8 mouse cellular contexts compared by ENCODE assay signal in genomic region chr10:82354083-82355010, GRCm38 (mm10). TPM values are rescaled to one million over a fixed set of nuclear protein-coding genes. Genes with fewer than 3 reads are reported as not detected.
A peak's percentile ranks its signal among the peaks of the same experiment; 100 is the strongest.
DNase-seq lines count a peak whose midpoint lies in the region; ATAC-seq and TF ChIP-seq lines count a peak whose summit lies in the region.

Gene Gm4924 (plus strand): TSS chr10:82354255.

- no peak for TF ChIP-seq CTCF in ES-Bruce4 (IDR thresholded peaks at IDR 0.05; ENCODE audit: low read depth, low read length)

- no peaks in the 10 kb centered on the region for H3K27me3 ChIP-seq in ES-Bruce4 (ENCODE audit: control insufficient read depth, insufficient read depth, low read length, poor library complexity, severe bottlenecking)
- H3K27me3 ChIP-seq in forebrain, embryonic 14.5 days (replicated peaks; ENCODE audit: control insufficient read depth, insufficient read depth, low read length) = no peaks in the 10 kb centered on the region
- peaks cover 9% of the 10 kb centered on the region; the same call in 1 of the 2 replicates for H3K27me3 ChIP-seq in neural tube, embryonic 15.5 days (replicated peaks)

- peak; percentile 75 for DNase-seq in c-Kit-positive CD71-positive TER-119-positive erythroid progenitor cells, embryonic 14.5 days (ENCODE audit: low spot score)
- DNase-seq in forebrain, embryonic 14.5 days (ENCODE audit: low spot score) = peak; percentile 97
- DNase-seq in heart, postnatal 14 days = peak; percentile 74 to 83
- peak; percentile 87 for DNase-seq in layer of hippocampus, adult 11-12 months (ENCODE audit: low spot score)
- DNase-seq in lung, adult 18-20 months = peak; percentile 83 to 86
- DNase-seq in testis, postnatal 14 days (ENCODE audit: low spot score) = peak; percentile 86

- H3K4me3 ChIP-seq in ES-Bruce4 (ENCODE audit: low read depth, low read length) = peak within 1 kb of the TSS; percentile 96
- peak within 1 kb of the TSS; percentile 60 for H3K4me3 ChIP-seq in forebrain, embryonic 14.5 days (ENCODE audit: low read depth, low read length)
- peak within 1 kb of the TSS; percentile 77 for H3K4me3 ChIP-seq in neural tube, embryonic 15.5 days (replicated peaks)

- H3K36me3 ChIP-seq in ES-Bruce4 (ENCODE audit: control insufficient read depth, insufficient read depth, low read length, poor library complexity, severe bottlenecking) = no peaks in the 10 kb centered on the region
- no peaks in the 10 kb centered on the region for H3K36me3 ChIP-seq in forebrain, embryonic 14.5 days (ENCODE audit: control insufficient read depth, insufficient read depth, low read length)
- H3K36me3 ChIP-seq in neural tube, embryonic 15.5 days = peaks cover 6% of the 10 kb centered on the region; the same call in 1 of the 2 replicates

- H3K4me2 ChIP-seq in forebrain, embryonic 14.5 days (ENCODE audit: low read length) = peak within 1 kb of the TSS; percentile 49
- peak within 1 kb of the TSS; percentile 61 for H3K4me2 ChIP-seq in neural tube, embryonic 15.5 days

- no peaks in the 10 kb centered on the region for H3K9me3 ChIP-seq in ES-Bruce4 (replicated peaks; ENCODE audit: control insufficient read depth, insufficient read depth, low read length, poor library complexity, severe bottlenecking)
- H3K9me3 ChIP-seq in forebrain, embryonic 14.5 days (replicated peaks; ENCODE audit: control insufficient read depth, low read length) = peaks cover 19% of the 10 kb centered on the region
- peaks cover 16% of the 10 kb centered on the region for H3K9me3 ChIP-seq in neural tube, embryonic 15.5 days (replicated peaks)

- H3K4me1 ChIP-seq in ES-Bruce4 (ENCODE audit: control insufficient read depth, insufficient read depth, low read length) = no peaks in the 10 kb centered on the region
- H3K4me1 ChIP-seq in forebrain, embryonic 14.5 days (ENCODE audit: control insufficient read depth, insufficient read depth, low read length) = no peaks in the 10 kb centered on the region
- H3K4me1 ChIP-seq in neural tube, embryonic 15.5 days = no peaks in the 10 kb centered on the region

- H3K27ac ChIP-seq in ES-Bruce4 (ENCODE audit: insufficient read depth, low read length) = peak within 1 kb of the TSS; percentile 39
- peak within 1 kb of the TSS; percentile 98 for H3K27ac ChIP-seq in forebrain, embryonic 14.5 days (ENCODE audit: low read depth, low read length)
- peak within 1 kb of the TSS; percentile 99 for H3K27ac ChIP-seq in neural tube, embryonic 15.5 days (replicated peaks)

- WGBS in forebrain, embryonic 14.5 days = 5% methylated on average over 34 of the region's 34 CpGs
- 5% methylated on average over 34 of the region's 34 CpGs for WGBS in neural tube, embryonic 15.5 days

- H3K9ac ChIP-seq in ES-Bruce4 (ENCODE audit: low read depth, poor library complexity, severe bottlenecking) = peak within 1 kb of the TSS; percentile 82
- peak within 1 kb of the TSS; percentile 85 for H3K9ac ChIP-seq in forebrain, embryonic 14.5 days (ENCODE audit: low read length)
- peak within 1 kb of the TSS; percentile 88 for H3K9ac ChIP-seq in neural tube, embryonic 15.5 days (replicated peaks)

- TF ChIP-seq POLR2A in ES-Bruce4 (IDR thresholded peaks at IDR 0.05; ENCODE audit: insufficient read depth, low read length) = no peak

- intact Hi-C loops in heart, postnatal 14 days (cut with DNase I) = no loop called here

- ATAC-seq in forebrain, embryonic 14.5 days = peak; percentile 100
- ATAC-seq in neural tube, embryonic 15.5 days (ENCODE audit: low FRiP score) = peak; percentile 100

- no peak for TF ChIP-seq EP300 in ES-Bruce4 (IDR thresholded peaks at IDR 0.05; ENCODE audit: insufficient read depth, low read depth, low read length)

RNA-seq across cellular contexts. Expression of gene Gm4924, which starts in this region (rescaled TPM):
- polyA plus RNA-seq in ES-Bruce4 (2011; ENCODE audit: insufficient read depth, insufficient read length, low read depth, missing spikeins) = 19.6 and 24.4 TPM in 2 replicates
- polyA plus RNA-seq in forebrain, embryonic 14.5 days (2014; fragmentation: Nextera tagmentation; extraction: Ambion mirVana) = 7.9 and 8.0 TPM in 2 replicates
- total RNA-seq in heart, postnatal 14 days (2021) = 1 to 10 TPM; 2.2 to 3.9 TPM
- 16.6 and 17.3 TPM in 2 replicates for polyA plus RNA-seq in neural tube, embryonic 15.5 days (2015; fragmentation: Nextera tagmentation; extraction: Ambion mirVana)

Comparison
In these comparisons a context has a peak if more than half of its experiments do, and no peak if none do; other contexts are left out.
1. Peak in every context shown above with its lines: DNase-seq, ATAC-seq, H3K4me3 ChIP-seq and H3K27ac ChIP-seq.
2. H3K27ac ChIP-seq: peak in every context shown above with its lines; median percentile 99 in neural tube, embryonic 15.5 days; 98 in forebrain, embryonic 14.5 days; 39 in ES-Bruce4.